Mouse (Mus musculus) v-Abl transformed pro-B cells (cell line): ENCODE measurements around the gene Tacr3.

Experiments used
- in situ Hi-C, 2 experiments: fragments of 400-800 bp; cut with MboI; formaldehyde crosslinking; loops; one replicate each; pipeline ENCODE4 v1.15.1; 2025; ENCODE audit not compliant: unreplicated experiment in 2 of 2

The Tacr3 gene

DNA sequence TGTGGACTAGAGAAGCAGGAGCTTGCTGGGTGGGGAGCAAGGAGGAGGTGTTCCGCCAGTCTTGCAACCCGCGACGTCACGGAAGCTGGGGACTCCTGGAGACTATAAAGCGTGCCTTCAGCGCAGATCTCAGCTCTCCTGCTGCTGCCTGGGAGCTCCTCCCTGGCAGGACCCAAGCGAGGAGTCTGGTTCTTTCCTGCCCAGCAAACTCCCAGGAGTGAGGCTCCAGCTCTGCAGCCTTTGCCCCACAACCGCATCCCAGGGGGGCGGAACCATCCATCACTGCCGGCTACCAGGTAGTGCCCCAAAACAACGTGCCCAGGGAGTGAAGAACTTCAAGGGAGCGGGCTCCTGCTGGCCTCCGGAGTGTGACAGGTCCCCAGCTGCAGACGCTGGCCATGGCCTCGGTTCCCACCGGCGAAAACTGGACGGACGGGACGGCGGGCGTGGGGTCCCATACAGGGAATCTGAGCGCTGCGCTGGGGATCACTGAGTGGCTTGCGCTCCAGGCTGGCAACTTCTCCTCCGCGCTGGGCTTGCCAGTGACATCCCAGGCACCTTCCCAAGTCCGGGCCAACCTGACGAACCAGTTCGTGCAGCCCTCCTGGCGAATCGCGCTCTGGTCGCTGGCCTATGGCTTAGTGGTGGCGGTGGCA lies at the start of gene Tacr3:
Gene Tacr3, plus strand, starts transcription at position 133 of the 656 bp plus-strand sequence.
- in situ Hi-C loops, result no loop called here

DNA sequence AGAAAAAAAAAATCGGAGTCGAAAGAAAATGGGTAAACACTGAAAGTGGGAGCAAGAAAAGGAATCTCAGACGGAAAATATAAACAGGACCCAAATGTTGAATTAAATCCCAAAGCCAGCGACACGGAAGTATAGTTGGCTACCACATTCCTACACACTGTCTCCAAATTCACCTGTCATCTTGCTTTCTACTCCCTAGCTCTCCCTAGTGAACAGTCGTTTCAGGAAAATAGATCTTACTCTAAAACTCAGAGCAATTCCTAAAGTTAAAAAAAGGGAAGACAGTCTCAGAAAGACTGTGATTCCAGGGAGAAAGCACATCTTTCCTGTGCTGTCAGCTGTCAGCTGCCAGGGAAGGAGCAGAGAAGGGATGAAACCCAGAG lies 324 bp upstream of the Tacr3 start:
- in situ Hi-C loops, result no loop called here

DNA sequence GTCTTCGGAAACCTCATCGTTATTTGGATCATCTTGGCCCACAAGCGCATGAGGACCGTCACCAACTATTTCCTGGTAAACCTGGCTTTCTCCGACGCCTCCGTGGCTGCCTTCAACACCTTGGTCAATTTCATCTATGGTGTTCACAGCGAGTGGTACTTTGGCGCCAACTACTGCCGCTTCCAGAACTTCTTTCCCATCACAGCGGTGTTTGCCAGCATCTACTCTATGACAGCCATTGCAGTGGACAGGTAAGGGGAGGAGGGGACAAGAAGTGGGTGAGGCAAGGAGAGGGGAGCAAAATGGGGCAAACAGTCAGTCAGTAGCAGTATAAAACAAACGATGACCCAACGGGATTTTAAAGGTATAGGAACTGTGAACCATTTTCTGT lies 719 bp downstream of the Tacr3 start:
- in situ Hi-C loops, result no loop called here

DNA sequence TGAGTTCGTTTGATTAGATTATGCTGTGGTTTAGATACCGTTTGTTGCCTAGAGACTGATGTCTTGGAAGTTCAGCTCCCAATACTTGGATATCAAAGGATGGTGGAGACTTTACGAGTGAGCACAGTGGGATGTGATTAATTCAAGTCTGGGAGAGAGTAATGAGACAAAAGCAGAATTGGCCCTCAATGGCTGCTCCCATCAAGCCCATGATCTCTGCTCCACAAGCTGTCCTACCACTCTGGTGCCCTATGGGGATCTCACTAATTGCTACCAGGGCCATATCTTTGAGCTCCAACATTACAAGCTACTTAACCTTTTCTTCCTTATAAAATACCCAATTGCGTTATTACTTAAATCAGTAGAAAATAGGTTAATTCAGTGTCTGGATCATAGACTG lies 22.5 kb downstream of the Tacr3 start:
- in situ Hi-C loops, result no loop called here

DNA sequence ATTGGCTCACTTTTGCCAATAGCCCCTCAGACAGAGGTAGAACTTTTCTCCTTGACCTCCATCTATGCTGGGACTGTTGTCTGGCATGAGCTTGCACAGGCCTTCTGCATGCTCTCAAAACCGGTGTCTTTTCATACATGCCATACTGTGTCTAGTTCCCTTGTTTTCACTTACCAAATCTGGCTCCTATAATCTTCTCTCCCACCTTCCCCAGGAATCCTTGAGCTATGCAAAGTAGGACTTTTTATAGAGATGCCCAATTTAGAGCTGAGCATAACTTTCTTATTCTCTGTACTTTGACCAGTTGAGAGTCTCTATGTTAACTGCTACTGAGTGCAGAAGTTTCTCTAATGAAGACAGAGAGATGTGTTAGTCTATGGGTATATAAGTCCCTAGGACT lies 48.9 kb downstream of the Tacr3 start:
- in situ Hi-C loops, result no loop called here

DNA sequence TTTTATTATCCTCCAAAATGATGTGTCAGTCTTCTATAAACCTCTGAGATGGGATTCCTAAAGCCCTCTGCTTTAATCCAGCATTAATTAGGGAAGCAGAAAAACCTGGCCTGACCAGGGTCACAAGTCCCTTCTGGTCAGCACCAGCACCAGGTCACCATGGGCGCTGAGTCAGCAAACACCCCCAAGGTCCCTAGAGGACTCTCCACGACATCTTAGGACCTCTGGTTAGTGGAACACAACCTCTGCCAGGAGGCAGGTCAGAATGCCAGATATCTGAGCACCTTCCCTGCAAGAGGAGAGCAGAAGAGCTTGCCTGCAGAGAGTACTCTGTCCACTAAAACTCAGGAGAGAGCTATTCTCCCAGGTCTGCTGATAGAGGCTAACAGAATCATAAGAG lies 67.0 kb downstream of the Tacr3 start:
- in situ Hi-C loops, result no loop called here

DNA sequence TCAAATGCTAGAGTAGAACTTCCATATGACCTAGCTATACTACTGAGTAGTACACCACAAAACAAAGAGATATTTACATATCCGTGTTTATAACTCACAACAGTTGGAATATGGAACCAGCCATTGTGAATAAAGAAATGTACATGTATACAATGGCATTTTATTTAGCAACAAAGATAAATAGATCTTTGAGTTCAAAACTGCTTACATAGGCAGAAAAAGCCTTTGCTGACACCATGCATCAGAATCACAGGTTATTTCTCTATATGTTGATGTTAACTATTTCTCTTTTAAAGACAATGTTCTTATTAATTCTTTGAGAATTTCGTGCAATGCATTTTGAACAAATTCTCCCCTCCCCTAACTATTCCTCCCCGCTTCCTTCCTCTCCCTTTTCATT lies 80.1 kb downstream of the Tacr3 start:
- in situ Hi-C loops, result no loop called here

DNA sequence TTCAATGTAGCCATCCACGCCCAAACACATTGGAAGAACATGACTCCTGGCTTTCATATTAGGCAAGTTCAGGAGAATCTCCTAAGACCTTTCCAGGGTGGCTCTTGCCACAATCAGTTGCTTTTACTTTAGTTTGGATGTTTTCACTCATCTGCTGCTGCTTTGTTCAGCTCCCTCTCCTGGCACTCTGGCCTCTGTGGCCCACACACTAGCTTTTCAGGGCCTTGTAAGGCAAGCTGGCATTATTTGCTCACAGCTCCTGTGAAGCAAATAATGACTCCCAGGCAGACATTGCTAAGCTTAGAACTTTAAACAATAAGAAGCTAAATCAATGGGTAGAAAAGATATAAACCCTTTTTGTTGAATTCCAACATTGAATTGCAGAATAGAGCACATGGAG lies 105.9 kb downstream of the Tacr3 start:
- in situ Hi-C loops, result no loop called here

DNA sequence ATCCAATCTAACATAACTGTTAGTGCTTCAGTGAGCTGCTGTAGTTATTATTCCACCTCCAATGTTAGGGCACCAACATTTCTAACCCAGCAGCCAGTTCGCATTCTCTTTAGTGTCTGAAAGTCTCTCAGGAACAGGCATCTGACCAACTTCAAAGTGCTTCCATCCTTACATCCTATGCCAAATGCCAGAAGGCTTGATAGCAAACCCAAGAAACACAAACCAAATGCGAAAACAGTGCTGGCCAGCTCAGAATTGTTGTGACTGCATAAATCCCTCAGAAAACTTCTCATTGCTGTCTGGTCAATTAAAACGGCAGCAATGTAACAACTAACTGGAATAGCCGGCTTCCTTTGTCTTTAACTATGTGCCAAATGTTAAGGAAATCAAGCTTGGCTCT lies 106.7 kb downstream of the Tacr3 start:
- in situ Hi-C loops, result no loop called here

DNA sequence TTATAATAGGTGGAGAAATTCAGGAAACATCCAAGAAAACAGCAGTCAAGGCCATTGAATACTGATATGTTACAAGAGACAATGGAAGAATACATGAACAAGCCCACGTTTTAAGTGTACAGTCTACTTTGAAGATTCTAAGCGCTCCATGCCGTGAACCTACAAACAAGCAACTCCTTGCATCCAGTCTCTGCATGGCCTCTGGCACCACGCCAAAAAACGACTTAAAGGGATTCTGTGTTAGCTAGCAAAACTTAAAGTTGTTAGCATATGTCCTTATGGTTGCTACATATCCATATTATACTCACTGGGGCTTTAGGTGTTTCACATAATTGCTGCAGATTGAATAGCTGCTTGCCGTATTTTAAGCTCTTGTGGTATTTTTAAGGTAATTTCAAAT lies 134.7 kb downstream of the Tacr3 start:
- in situ Hi-C loops, result no loop called here

DNA sequence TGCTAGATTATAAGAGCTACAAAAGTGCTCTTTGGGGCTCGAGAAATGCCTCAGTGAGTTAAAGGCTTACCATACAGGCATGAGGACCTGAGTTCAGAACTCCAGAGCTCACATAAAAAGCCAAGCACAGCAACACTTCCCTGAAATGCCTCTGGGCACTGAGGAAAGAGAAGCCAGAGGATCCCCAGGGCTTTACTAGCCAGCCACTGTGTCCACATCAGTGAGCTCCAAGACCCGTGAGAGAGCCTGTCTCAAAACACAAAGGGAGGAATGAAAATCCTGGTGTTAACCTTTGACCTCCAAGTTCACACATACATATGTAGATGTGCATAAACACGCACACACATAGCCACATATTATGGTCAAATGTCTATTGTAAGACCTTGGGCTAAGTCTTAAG lies 150.1 kb downstream of the Tacr3 start:
- in situ Hi-C loops, result no loop called here

DNA sequence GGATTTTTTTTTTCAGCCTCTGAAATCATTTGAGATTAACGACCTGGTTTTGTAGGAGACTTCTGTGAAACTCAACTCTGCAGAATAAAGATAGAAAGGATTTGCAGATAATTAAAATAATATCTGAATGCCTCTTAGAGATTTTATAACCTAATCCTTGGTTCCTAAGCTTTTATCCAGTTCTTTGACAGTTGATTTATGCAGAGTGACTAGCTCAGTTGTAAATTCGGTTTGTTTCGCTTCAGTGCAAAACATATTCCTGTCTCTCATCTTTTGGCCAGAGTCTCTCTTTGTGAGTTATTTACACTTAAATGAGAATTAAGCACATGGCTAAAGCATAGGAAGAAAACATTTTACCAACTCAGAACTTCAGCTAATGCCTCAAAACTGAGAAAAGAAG lies 151.3 kb downstream of the Tacr3 start:
- in situ Hi-C loops, result no loop called here
